Mouse (Mus musculus) T-helper 2 cell (primary cell): ENCODE measurements around the gene Pafah1b2.

Experiments used
- in situ Hi-C: fragments of 300-600 bp; cut with MboI, MseI; formaldehyde crosslinking; loops from one replicate; pipeline ENCODE4 v1.15.1; 2025; ENCODE audit warnings: high pct_unique_total_duplicates

Pafah1b2 gene

DNA sequence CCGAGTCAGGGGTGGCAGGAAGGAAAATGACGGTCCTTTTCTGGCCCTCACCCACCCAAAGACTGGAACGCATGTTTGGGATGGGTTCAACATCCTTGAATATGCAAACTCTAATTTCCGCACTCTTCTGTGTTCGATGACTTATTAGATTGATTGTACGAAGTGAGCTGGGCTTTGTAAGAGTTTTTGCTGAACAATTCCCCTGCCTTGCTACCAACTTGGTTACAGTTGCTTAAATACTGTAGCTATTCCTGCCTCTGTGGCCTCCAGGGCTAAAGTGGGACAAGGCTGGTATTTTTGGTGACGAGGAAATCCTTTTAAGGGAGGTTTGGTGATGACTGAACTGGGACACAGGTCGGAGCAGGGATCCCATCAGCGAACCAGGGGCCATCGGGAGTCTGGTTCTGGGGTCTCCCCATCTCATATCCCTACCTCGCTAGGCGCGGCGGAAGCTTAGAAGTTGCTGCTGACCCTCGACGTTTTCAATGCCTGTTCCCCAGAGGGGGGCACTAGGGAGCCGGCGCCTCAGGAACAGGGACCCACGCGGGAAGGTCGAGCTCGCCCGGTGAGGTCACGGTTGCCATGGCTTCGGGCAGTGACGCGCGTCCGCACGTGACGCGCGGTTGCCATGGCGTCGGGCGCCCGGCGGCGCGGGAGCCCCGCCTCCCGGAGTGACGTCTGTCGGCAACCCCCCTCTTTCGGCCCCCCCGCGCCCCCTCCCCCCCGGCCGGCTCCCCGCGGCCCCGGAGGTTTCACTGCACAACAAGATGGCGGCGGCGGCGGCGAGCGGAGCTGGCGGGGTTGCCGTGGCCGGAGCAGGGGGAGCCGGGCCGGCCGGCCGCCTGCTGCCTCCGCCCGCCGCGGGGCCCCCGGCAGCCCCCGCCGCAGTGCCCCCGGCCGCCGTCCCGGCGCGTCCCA is at the start of gene Pafah1b2, which contains the start of gene Sik3:
TSS of gene Pafah1b2 (minus strand) at position 600 of the 918 bp plus-strand sequence.
TSS of gene Sik3 (plus strand) at position 730 of the 918 bp plus-strand sequence.
- in situ Hi-C loops, result loop anchor here (5.0 kb wide), 1 partner anchor 105 kb away; no protein-coding TSS in a partner anchor

DNA sequence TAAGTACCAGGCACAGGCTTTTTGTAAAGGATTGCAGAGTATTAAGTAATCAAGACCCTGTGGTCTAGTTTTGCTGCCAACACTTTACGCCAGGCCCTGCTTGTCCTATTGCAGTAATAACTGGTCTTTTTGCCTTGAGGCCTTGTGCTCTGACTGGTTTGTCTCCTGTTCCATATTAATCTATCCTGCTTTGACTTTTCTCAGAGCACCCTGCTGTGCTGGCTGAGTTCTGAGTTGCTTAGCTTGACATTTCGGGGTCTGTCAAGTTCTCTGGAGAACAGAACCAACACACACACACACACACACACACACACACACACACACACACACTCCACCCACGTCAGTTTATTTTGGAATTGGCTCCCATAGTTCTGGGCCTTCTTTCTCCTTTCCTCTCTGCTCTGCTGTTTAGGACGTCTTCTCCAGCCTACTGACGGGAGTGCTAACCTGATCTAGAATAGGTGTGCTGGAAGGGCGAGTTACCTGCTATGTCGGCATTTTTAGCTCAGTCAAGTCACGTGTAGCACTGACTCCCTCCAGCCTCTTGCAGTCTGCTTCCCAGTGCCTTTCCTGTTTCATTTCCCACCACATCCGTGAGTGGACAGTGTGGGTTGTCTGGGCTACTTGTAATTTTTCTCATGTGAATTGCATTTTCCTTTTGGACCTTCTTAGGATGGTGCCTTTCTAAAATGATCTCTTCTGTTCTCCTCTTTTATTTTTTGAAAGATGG is 49.4 kb upstream of the Pafah1b2 start:
- in situ Hi-C loops, result no loop called here

DNA sequence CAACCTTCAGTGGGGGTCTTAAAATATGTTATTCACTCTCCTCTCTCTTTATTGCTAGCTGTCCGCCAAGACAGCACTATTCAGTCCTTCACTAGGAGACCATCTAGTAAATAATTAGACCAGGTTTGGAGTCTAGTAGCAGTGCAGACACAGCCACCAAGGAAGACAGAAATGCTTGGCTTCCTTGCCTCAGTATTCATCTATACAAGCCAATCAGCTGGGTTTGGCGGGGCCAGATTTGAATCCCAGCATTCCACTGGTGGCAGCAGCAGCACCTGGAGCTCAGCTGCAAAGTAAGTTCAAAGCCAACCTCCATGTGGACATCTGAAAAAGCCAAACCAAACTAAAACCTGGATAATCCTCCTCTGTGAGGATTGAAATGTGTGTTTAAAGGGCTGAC is 47.8 kb upstream of the Pafah1b2 start:
- in situ Hi-C loops, result no loop called here

DNA sequence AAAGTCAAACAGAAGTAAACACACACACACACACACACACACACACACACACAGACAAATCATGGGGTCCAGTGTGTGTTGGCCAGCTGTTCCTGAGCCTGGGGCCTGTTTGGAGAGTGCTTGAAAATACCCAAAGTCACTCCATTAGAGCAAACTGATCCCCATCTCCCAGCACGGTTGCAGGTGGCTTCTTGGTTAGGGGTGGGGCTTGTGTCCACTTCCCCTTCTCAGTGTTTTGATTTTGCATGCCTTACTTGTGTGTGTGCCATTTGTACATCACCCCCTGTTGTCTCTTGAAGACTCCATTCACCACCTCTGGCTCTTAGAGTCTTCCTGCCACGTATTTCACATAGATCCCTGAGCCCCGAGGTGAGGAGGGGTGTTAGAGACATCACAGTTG is 45.6 kb upstream of the Pafah1b2 start:
- in situ Hi-C loops, result no loop called here

DNA sequence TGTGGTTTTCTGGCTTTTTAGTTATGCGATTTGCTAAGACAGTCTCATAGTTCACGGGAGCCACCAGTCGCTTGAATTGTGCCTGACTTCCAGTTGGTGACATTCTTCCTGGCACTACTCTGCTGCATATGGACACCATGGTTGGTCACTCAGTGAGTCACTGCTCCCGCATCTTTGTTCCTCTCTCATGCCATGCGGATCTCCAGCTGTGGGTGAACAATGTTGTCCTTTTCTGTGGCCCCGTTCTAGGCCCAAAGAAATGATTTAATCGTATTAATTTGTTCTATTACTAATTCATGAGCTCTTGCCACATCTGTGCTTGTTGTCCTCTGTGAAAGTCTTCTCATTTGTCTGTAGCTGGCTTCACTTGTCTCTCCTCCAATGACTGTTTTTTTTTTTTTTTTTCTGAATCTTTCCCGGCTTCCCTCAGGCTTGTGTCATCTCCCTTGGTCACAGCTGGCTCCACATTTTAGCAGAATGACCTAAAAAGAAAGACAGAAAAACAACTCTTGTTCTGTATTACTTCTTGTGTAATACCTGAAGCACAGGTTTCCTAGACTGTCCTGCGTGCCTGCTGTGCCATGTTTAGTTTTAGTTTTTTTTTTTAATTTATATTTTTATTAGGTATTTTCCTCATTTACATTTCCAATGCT is 40.6 kb upstream of the Pafah1b2 start:
- in situ Hi-C loops, result no loop called here

DNA sequence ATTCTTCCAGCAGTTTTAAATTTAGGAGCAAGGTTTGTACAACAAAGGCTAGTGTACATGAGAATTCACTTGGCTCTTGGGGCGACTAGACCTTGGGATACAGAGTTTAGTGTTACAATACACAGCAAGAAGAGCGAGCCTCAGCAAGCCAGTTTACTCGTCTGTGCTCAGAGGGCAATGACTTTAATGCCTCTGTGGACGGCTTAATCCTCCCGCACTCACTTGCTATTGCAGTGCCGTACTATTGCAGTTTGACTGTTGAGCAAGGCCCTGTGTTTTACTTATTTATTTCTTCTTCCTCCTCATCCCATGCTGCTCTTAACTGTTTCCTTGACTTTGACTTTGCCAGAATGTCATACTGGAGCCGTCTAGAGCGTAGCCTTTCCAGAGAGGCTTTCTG is 37.7 kb upstream of the Pafah1b2 start:
- in situ Hi-C loops, result no loop called here

DNA sequence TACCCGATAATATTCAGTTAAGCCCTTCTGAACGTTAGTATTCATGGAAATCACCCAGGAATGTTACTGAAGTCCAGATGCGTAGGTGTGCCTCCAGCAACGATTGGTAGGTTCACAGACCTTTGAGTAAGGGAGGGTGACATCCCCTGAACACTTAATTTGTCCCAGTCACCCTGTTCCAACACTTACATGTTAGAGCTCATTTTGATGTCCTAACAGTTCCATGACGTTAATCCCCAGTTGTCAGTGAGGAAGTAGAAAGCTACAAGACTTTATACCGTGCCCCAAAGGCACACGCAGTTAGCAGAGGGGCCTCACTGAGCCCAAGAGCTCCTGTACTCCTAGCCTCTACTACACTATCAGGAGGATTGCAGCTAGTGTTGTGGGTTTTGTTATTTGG is 37.0 kb upstream of the Pafah1b2 start:
- in situ Hi-C loops, result loop anchor here (5.0 kb wide), 1 partner anchor 38 kb away; no protein-coding TSS in a partner anchor

DNA sequence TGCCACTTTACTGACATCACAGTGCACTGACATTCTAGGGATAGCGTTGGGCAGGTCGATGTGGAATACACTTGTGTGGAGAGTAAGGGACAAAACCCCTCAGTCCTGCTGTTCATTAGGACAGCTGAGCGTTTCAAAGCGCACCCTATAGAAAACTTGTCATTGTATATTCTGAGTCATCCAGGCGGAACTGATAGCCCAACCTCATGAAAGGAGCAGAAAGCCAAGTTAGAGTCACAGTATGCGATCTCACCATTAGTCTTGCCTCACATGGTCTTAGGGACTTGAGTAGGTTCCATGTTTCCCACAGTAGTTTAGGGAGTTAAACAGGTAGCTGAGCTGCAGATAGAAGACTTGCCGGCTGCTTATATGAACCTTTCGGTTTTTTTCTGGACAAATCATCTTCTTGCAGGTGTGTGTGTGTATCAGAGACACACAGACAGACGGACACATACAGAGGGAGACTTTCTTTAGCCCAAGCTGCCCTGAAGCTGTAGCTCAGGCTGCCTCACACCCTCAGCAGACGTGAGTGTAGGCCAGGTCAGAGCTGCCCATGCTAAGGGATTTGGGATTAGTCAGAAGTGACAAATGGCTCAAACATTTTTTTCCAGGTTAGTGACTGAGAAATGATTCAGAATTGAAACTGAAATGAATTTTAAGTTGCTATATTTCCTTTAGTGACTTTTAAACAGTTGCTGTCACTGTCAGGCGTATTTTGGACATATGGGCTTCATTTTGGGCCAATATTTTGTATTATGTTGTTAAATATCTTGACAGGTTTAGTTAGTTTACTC is 34.4 kb upstream of the Pafah1b2 start:
- in situ Hi-C loops, result loop anchor here (5.0 kb wide), 1 partner anchor 40 kb away; no protein-coding TSS in a partner anchor

DNA sequence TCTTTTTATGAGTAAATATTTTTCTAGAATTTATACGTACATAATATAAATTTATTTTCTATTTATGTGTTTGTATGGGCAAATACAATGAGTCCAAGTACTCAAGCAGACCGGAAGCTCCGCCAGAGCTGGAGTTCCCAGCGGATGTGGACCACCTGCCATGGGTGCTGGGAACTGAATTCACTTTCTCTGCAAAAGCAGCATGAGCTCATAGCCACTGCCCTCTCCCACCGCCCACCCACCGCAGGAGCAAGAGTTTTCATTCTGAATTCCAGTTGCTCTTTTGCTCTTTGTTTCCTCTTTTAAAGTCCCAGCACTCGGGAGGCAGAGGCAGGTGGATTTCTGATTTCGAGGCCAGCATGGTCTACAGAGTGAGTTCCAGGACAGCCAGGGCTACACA is 31.1 kb upstream of the Pafah1b2 start:
- in situ Hi-C loops, result no loop called here

DNA sequence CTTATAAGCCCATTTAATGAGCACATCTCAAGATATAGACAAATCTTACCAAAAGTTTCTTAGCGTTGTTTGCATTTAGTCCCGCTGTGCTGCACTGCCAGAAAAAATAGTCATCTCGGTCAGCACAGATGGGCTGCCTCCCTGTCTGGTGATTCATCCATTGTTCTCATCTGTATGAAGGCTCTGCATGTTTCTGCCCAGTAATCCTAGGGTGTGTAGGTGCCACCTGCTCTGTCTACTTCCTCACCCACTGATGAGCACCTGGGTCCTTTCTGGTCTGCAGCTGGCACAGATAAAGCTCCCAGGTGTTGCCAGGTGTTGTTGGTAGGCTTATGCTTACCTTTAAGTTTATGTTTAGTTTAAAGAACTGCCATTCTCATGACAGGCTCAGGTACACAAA is 29.9 kb upstream of the Pafah1b2 start:
- in situ Hi-C loops, result no loop called here

DNA sequence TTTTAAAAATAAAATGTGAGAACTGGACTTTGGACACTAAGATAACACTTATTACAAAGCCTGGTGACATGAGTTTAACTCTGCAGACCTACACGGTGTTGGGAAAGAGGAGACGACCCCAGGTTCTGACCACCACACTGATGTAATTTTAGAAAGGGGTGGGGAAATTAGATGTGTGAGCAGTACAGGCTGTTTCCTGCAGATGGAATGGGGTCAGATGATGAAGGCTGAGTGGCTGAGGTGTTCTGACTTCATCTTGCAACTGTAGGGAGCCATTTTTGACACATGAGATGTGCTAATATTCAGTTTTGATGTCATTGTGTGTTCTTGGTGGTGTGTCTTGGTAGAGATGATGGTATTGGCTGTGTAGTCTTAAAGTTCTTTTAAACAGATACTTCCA is 28.7 kb upstream of the Pafah1b2 start:
- in situ Hi-C loops, result no loop called here

DNA sequence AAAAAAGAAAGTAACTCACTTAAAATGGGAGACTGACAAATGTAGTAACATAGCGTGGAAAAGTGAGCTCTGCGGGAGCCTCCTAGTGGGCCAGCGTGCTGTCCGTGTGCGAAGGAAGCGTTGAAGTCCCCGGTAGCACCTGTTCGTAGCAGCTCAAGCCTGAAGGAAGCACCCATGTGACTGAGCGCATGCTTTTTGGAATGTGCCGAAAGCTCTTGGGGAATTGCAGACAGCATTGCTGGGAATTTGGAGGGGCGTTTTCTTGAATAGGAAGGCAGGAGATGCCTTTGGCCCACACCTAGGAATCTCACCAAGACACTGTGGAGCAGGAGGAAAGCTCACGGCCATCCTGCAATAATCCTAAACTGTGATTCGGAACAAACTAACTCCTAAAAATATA is 26.3 kb upstream of the Pafah1b2 start:
- in situ Hi-C loops, result no loop called here

DNA sequence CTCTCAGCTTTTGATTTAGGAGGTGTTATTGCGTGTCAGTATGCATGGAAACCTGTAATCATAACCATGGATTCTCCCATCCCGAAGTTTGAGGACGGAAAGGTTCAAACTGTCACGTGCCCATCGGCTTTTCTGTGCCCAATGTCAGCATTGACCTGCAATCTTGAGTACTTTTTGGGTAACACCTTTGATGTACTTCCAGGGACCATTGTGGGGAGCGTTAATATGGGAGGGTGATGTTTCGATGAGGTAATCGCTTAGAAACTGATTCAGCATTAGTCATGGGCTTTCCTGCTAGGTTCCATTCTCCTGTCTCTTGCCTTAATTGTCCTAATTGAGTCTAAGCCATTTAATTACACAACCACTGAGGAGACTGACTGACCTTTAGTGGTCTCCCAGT is 24.4 kb upstream of the Pafah1b2 start:
- in situ Hi-C loops, result no loop called here

DNA sequence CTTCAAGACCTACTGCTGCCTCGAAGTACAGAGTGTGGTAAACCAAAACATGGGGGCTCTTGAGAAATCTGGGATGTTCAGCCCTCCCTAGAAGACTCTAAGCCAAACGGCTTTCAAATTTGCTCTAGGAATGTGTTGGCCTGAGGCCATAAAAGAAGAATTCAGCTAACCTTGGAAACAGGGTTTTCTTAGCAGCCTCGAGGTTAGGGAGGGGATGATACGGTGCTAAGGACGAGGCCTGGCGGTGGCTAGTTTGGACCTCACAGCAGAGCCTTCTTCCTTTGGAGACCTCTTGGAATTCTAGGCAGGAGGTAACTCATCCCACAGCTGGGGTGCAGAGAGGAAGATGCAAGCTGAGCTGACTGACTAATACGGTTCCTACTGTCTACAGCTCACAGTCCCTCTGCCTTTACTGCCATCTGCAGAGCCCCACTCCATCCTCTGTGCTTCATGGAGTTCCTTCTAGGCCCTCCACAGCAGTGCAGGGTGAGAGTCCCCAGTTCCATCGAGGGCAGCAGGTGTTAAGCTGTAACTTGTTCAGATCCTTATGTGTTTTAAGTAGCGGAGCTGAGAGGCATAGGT is 22.9 kb upstream of the Pafah1b2 start:
- in situ Hi-C loops, result no loop called here

DNA sequence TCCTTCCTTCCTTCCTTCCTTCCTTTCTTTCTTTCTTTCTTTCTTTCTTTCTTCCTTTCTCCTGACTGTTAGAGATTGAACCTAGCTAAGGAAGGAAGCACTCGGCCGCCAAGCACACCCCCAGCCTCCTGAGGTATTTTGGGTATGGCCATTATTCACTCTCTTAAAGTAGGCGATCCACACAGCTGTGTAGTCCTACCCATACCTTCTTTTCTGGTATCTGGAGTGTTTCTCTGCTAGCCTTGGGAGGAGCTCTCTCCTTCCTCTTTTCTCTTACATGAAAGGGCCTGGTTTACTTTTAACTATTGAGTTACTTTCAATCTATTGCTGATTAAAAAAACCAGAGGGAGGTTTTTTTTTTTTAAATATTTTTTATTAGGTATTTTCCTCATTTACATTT is 21.4 kb upstream of the Pafah1b2 start:
- in situ Hi-C loops, result no loop called here

DNA sequence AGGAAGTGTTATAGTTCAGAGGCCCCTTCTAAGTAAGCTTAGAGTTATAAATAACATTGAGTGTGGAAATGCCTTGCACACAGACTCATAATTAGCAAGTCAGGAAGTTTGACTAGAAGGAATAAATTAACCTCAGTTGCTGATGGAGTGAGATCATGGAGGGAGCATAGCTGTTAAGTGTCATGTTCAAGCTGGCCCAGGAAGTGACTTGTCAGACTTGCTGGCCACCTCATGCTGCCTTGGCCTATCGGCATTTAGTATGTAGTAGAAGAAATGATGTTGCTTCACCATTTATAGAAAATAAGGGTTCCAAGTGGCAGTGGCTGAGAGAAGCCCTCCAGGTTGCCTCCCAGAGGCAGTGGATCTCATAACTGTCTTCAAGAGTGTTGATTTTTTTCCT is 20.6 kb upstream of the Pafah1b2 start:
- in situ Hi-C loops, result no loop called here

DNA sequence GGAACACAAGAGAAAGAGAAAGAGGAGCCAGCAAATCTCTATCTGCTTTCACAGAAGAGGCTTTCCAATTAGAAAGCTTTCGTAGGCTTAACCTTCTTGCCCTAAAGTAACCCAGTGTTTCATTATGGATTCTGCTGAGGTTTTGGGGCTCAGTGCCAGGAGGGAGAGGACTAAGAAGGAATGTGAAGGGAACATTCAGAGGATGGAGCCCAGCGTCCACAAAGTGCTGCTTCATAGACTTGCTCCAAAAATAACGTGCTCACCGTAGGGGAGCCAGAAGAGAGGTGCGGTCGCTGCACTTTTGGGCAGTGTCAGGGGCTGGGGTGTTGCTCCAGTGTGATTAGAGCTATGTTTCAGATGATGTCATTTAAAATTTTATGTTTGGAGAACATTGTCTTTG is 19.7 kb upstream of the Pafah1b2 start:
- in situ Hi-C loops, result no loop called here

DNA sequence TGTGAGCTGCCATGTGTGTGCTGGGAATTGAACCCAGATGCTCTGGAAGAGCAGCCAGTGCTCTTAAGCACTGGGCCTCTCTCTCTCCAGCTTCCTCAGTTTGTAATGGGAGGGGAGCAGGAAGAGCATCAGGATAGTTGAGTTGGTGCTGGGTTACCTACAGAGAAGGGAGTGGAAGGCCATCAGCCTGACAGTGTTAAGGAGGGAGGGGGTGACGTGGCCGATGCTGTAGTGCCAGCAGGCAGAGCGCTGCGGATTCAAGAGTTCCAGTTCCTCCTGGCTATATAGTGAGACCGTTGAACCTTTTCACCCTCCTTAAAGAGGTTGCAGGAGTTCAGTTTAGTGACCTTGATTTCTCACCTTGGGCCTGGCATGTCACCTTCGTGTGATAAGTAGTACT is 18.5 kb upstream of the Pafah1b2 start:
- in situ Hi-C loops, result no loop called here

DNA sequence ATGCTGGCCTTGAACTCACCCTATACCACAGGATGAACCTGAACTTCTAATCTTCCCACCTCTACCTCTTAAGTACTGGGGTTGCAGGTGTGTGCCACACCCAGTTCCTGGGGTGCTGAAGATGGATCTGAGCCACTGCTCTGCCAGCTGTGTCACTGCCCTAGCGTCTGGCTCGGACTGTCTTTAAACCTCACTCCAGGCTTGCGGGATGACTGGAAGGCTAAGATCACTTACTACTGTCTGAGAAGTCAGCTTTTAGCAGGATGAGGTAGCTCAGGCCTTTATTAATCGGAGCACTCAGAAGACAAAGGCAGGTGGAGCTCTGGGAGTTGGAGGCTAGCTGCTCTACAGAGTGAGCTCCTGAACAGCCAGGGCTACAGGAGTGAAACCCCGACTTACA is 17.7 kb upstream of the Pafah1b2 start:
- in situ Hi-C loops, result no loop called here

DNA sequence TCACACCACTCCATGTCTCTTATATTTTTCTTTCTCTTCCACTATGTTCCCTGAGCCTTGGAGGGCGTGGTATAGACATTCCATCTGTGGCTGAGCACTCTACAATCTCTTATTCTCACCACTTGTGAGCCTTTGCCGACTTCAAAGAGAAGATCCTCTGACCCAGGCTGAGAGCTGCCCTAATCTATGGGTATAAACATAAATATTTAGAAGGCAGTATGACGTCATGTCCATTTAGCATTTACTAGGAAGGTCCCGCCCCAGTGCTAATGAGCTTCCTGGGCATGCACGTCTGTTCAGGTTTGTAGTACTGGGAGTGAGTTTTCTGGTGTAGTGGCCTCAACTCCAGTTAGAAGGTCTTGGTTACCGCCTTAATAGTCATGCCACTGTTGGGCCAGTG is 17.0 kb upstream of the Pafah1b2 start:
- in situ Hi-C loops, result no loop called here

DNA sequence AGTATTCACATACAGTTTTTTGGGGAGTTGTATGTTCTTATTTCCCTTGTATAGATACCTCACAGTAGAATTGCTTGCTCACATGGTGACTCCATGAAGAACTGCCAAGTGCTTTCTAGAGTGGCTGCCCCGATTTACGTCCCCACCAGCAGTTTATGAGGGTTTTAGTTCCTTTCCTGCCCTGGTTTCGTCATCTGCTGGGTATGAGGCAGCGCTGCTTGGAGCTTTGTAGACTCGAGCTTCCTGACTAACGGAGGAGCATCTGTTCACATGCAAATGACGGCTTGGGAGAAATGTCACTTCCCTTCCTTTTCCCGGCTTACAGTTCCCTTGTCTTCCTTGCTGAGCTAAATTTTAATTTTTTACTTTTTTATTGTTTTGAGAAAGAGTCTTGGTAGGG is 15.5 kb upstream of the Pafah1b2 start:
- in situ Hi-C loops, result no loop called here
